Mouse (Mus musculus) ES-Bruce4 (cell line): ENCODE measurements around the gene Smim27. TPM values are rescaled to one million over a fixed set of nuclear protein-coding genes. Genes with fewer than 3 reads are reported as not detected.
A peak's percentile ranks its signal among the peaks of the same experiment; 100 is the strongest.

Source experiments
- H3K27ac ChIP-seq: 2 replicates; pipeline ENCODE4 v1.5.1; 2012; ENCODE audit warnings: low read length, inconsistent platforms; ENCODE audit not compliant: insufficient read depth
- H3K27me3 ChIP-seq: 2 replicates; pipeline ENCODE4 v1.6.1; 2012; ENCODE audit warnings: mild to moderate bottlenecking, low read length, inconsistent platforms; ENCODE audit not compliant: control insufficient read depth, poor library complexity, insufficient read depth, severe bottlenecking
- H3K36me3 ChIP-seq: 2 replicates; pipeline ENCODE4 v1.6.1; 2012; ENCODE audit warnings: inconsistent platforms, mild to moderate bottlenecking, low read length, moderate library complexity; ENCODE audit not compliant: control insufficient read depth, poor library complexity, insufficient read depth, severe bottlenecking
- H3K4me1 ChIP-seq: one replicate; pipeline ENCODE4 v1.8.1; 2011; ENCODE audit warnings: low read length; ENCODE audit not compliant: control insufficient read depth, insufficient read depth
- H3K4me3 ChIP-seq: 2 replicates; pipeline ENCODE4 v1.5.1; 2011; ENCODE audit warnings: low read depth, mild to moderate bottlenecking, low read length
- H3K9ac ChIP-seq: 2 replicates; pipeline ENCODE4 v1.6.1; 2012; ENCODE audit warnings: low read depth, mild to moderate bottlenecking, inconsistent platforms; ENCODE audit not compliant: poor library complexity, severe bottlenecking
- H3K9me3 ChIP-seq: replicated peaks from 2 replicates; pipeline ENCODE4 v1.6.1; 2012; ENCODE audit warnings: mild to moderate bottlenecking, low read length, inconsistent platforms; ENCODE audit not compliant: control insufficient read depth, poor library complexity, insufficient read depth, severe bottlenecking
- CTCF ChIP-seq: IDR thresholded peaks from one replicate; pipeline ENCODE4 v1.8.1; 2011; ENCODE audit warnings: low read depth, low read length
- EP300 ChIP-seq: IDR thresholded peaks from 2 replicates; pipeline ENCODE4 v1.6.1; 2011; ENCODE audit warnings: low read depth, low read length; ENCODE audit not compliant: insufficient read depth
- POLR2A ChIP-seq: IDR thresholded peaks from one replicate; pipeline ENCODE4 v1.8.1; 2011; ENCODE audit warnings: low read length; ENCODE audit not compliant: insufficient read depth
- polyA plus RNA-seq: library from polyadenylated mRNA; stranded (reverse); fragments of >200 nt; gene quantifications from 2 replicates; pipeline ENCODE4 v1.2.4, GENCODE M21; 2011; ENCODE audit warnings: low read depth; ENCODE audit not compliant: missing spikeins, insufficient read depth, insufficient read length

Gene Smim27
- 4.4 and 4.5 TPM in 2 replicates for polyA plus RNA-seq

DNA sequence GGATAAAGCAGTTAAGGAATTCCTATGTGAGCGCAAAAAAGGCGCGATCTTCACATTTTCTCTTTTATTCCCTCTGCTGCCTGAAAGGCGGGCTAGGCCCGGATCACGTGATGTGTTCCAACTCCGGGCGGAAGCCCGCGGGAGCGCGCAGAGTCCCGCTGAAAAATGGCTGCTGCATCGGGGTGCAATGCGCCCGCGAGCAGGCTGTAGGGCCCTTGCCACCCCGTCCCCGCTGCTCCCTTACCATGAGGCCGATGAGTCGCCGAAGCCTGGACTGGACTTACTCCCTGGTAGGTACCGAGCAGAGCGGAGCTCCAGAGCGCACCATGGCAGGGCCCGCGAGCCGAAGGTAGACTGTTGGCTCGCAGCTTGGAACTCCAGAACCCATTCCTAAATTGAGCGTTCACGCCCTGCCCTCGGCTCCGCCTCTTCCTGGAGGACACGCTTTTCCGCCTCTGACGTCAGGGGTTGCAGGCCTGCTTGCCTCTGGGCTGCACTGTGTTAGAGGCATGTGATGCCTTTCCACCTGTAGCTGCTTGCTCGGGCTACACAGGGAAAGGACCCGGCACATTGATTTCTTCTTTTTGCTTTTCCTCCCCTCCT is at the start of gene Smim27, which contains the start of gene Topors:
Gene Smim27 (plus strand): TSS at position 150 of the 603 bp plus-strand sequence.
Gene Topors (minus strand): TSS at position 421 of the 603 bp plus-strand sequence.
- H3K36me3 ChIP-seq = peaks cover 21% of the 10 kb centered on the region
- TF ChIP-seq EP300 = peak; percentile 76; the same call in 1 of the 2 replicates
- TF ChIP-seq POLR2A = peak; percentile 94
- TF ChIP-seq CTCF = no peak

DNA sequence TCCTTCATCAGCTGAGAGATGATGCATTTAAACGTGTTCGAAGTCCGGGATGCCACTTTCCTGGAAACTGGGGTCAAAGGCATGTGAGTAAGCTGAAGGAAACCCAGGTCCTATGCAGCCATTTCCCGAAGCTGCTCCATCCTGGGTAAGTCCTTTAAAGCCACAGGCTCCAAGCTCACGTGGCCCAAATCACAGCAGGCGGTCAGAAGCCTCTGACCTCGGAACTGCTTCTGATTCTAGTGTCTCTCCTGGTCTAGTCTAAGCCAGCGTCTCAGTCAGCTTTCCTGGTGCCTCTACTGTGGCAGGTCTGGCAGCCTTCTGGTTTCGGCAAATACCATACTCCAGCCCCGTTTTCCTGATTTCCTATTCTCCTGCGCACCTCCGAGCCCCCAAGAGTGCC is 48.9 kb upstream of the Smim27 start:
- Histone ChIP-seq H3K9ac (peak overlapping the region; percentile 47), H3K36me3 (peaks cover 3% of the 10 kb centered on the region), H3K27me3 (no peaks in the 10 kb centered on the region), H3K4me3 (peak overlapping the region; percentile 73), H3K4me1 (peaks cover 5% of the 10 kb centered on the region), H3K27ac (peak overlapping the region; percentile 95), H3K9me3 (no peaks in the 10 kb centered on the region)
- TF ChIP-seq POLR2A (no peak), EP300 (no peak), CTCF (no peak)

More for the DNA sequence above, at the start of gene Smim27, which contains the start of gene Topors:
- no peaks in the 10 kb centered on the region for H3K27me3 ChIP-seq
- no peaks in the 10 kb centered on the region for H3K4me1 ChIP-seq
- peak within 1 kb of the TSS; percentile 98 for H3K9ac ChIP-seq
- peak within 1 kb of the TSS; percentile 96 for H3K4me3 ChIP-seq
- no peaks in the 10 kb centered on the region for H3K9me3 ChIP-seq
- H3K27ac ChIP-seq = peak within 1 kb of the TSS; percentile 93

GRCm38 (mm10) chr4:40221004-40221760 is 48.2 kb upstream of the Smim27 start:
- Histone ChIP-seq H3K36me3 (no peaks in the 10 kb centered on the region; the same call in none of the 2 replicates), H3K9ac (no peak overlapping the region), H3K4me1 (peaks cover 5% of the 10 kb centered on the region), H3K9me3 (no peaks in the 10 kb centered on the region), H3K27me3 (no peaks in the 10 kb centered on the region), H3K4me3 (no peak overlapping the region), H3K27ac (0 out of 2 replicates have a peak overlapping the region, but pooled peaks have one; percentile 32)
- TF ChIP-seq CTCF (no peak), EP300 (0 out of 2 replicates have a peak, but pooled peaks have one; percentile 20)

DNA sequence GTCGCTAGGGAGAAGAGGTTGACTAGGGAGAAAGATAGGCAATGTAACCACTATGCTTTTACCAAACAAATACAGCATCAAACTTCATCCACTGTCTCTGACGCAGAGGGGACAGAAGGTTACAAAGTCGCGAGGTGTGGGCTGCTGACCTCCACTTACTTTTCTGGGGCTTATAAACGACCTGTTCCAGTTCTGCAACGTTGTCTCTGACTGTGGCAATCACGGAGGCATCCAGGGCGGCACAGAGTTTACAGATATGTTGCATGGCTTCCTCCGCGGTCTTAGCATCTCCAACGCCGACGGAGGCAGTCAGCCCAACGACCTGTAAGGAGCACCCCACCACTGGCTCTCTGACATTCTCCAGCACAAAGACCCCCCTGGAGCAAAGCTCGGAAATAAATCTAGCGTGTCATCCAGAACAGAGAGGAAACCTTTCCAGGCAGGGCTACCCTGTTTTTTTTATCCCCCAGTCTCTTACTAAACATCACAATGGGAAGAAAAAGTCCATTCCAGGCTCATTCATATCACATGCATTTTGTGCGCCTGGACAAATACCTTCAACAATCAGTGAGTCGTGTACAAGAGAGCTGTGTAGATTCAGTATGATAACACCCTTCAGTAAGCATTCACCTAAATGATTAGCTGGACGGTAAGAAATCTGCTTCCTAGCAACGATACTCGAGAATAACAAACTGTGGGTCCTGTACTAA is 47.3 kb upstream of the Smim27 start:
- H3K27me3 ChIP-seq = no peaks in the 10 kb centered on the region
- peaks cover 5% of the 10 kb centered on the region for H3K4me1 ChIP-seq
- no peaks in the 10 kb centered on the region for H3K9me3 ChIP-seq
- H3K27ac ChIP-seq = 0 out of 2 replicates have a peak overlapping the region, but pooled peaks have one; percentile 32
- no peak overlapping the region for H3K9ac ChIP-seq
- no peak overlapping the region for H3K4me3 ChIP-seq
- H3K36me3 ChIP-seq = no peaks in the 10 kb centered on the region; the same call in 1 of the 2 replicates
- TF ChIP-seq CTCF (no peak), POLR2A (no peak), EP300 (no peak)

- H3K27me3 ChIP-seq = no peaks in the 10 kb centered on the region
- H3K27ac ChIP-seq = no peak overlapping the region
- H3K9me3 ChIP-seq = no peaks in the 10 kb centered on the region
- peaks cover 6% of the 10 kb centered on the region for H3K4me1 ChIP-seq
- no peak for TF ChIP-seq EP300
- no peak for TF ChIP-seq POLR2A
- no peak for TF ChIP-seq CTCF
- H3K4me3 ChIP-seq = no peak overlapping the region
- H3K9ac ChIP-seq = no peak overlapping the region
- no peaks in the 10 kb centered on the region for H3K36me3 ChIP-seq
Measured at GRCm38 (mm10) chr4:40226095-40226494, 43.3 kb upstream of the Smim27 start.
